Comparison of ENCODE assay signal across 19 mouse cellular contexts in the genomic region with DNA sequence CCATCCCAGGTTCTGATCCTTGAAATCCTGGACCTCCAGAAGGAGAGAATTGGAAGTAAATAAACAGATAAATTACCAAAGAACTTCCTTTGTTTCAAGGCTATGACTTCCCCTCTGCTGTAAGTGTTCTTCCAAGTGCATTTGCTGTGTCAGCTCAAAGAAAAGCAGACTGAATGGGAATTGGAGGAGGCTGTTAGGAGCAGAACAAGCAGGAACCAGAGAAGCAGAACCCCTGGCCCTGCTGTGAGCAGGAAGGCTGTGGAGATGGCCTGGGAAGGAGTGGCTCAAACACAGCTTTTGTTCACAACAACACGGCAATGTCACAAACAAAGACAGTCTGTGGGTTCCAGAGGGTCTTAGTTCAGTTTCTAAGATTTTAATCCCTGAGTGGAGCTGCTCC. TPM values are rescaled to one million over a fixed set of nuclear protein-coding genes. Genes with fewer than 3 reads are reported as not detected.
"Had no signal": no experiment of that assay in that cellular context is flagged by ENCODE, and none has a peak within 500 bp of the region (broad histone marks: within the 10 kb centered on the region; RNA-seq: fewer than 3 reads in every experiment).

No protein-coding gene starts in this region.

- H3K4me3 ChIP-seq: kidney, embryonic 15.5 days; limb, embryonic 12.5 days; liver, embryonic 13.5 days; lung, embryonic 15.5 days; megakaryocyte, embryonic 14.5 days; myocyte; neural tube, embryonic 12.5 days had no signal

- H3K9ac ChIP-seq: kidney, embryonic 15.5 days; limb, embryonic 12.5 days; liver, embryonic 13.5 days; liver, postnatal 0 days; lung, embryonic 15.5 days; neural tube, embryonic 12.5 days had no signal

- H3K27me3 ChIP-seq: kidney, embryonic 15.5 days; limb, embryonic 12.5 days; liver, embryonic 13.5 days; lung, embryonic 15.5 days; megakaryocyte, embryonic 14.5 days; neural tube, embryonic 12.5 days had no signal

- H3K36me3 ChIP-seq: kidney, embryonic 15.5 days; limb, embryonic 12.5 days; liver, embryonic 13.5 days; lung, embryonic 15.5 days; neural tube, embryonic 12.5 days had no signal

- H3K27ac ChIP-seq: kidney, embryonic 15.5 days; limb, embryonic 12.5 days; liver, embryonic 13.5 days; lung, embryonic 15.5 days; macrophage; neural tube, embryonic 12.5 days; stomach, postnatal 0 days had no signal

- ATAC-seq: intestine, embryonic 16.5 days; liver, postnatal 0 days had no signal

- H3K9me3 ChIP-seq: limb, embryonic 12.5 days; liver, embryonic 13.5 days; lung, embryonic 15.5 days; neural tube, embryonic 12.5 days had no signal

- DNase-seq: kidney, adult 2 months; kidney, postnatal 14 days; layer of hippocampus, adult 9-11 months; layer of hippocampus, postnatal 36 days; liver; liver, embryonic 13.5 days; liver, postnatal 0 days; lung, postnatal 14 days; thymus, adult 18-20 months; thymus, postnatal 25 days had no signal

- H3K4me2 ChIP-seq: kidney, embryonic 15.5 days; limb, embryonic 12.5 days; liver, embryonic 13.5 days; lung, embryonic 15.5 days; neural tube, embryonic 12.5 days had no signal

- H3K4me1 ChIP-seq: kidney, embryonic 15.5 days; limb, embryonic 12.5 days; liver, embryonic 13.5 days; lung, embryonic 15.5 days; megakaryocyte, embryonic 14.5 days; neural tube, embryonic 12.5 days had no signal

RNA-seq across cellular contexts. Expression of a gene that starts 20.3 kb away (rescaled TPM):
- polyA plus RNA-seq: macrophage, myocyte had no signal
